Mouse (Mus musculus) megakaryocyte, adult 5-6 weeks (primary cell): Measurements from ENCODE around the gene Vmn1r29. TPM values are rescaled to one million over a fixed set of nuclear protein-coding genes. Genes with fewer than 3 reads are reported as not detected.
"Not testable (repeated sequence)": the region's sequence is repeated elsewhere in the genome, so short reads cannot be mapped to it uniquely, and the experiment has no call there.

Experiments
- ATAC-seq: 2 replicates; pipeline ENCODE4 v1.8.0; 2016; ENCODE audit warnings: mild to moderate bottlenecking, inconsistent platforms; ENCODE audit not compliant: poor library complexity, severe bottlenecking
- total RNA-seq, 2 experiments: library from RNA; stranded (forward) in 1 of 2; stranded (reverse) in 1 of 2; fragments of 153-499, 151-499 nt in 1 of 2; fragments of 221-1000, 200-1000 nt in 1 of 2; gene quantifications; 2 replicates each; pipeline versions ENCODE4 v1.2.3 to v1.2.4; 2015 to 2017

Gene Vmn1r29
- total RNA-seq (2015), result not detected in 2 replicates
- not detected in 2 replicates for total RNA-seq (2017)

DNA sequence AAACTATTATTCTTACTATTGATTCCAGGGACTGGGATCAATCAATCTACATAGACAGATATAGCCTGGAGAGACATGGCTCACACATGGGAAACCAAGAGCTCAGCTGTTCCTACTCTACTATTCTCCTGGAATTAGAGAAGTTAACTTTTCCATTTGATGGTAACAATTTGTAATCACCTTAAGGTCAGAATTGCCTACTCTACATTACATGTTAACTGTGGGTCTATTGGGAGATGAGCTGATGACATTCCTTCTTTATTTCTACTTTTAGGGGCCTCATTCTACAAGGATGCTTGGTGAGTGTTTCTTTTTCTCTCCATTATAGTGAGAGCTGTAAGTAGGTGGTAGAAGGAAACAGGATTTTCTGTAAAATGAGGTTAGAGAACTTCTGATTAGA is at the start of gene Vmn1r29:
TSS of gene Vmn1r29 (plus strand) at position 301 of the 400 bp plus-strand sequence.
- ATAC-seq, result no peak

DNA sequence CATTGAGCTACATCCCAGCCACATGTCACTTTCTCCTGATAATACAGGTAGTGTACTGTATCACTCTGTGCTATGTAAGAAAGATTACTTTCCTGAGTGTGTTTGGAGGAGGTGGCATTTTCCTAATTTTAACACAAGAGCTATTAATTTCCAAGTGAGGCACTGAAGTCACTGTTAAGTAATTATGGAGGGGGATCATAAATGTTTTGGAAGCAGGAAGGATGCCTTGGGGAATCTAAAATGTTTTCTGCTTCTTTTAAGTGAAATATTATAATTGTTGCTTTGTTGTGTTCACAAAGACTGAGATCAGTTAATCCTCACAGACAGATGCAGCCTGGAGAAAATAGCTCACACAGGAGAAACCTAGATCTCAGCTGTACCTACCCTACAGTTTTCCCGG is 39.6 kb upstream of the Vmn1r29 start, which contains the start of gene Vmn1r28:
TSS of gene Vmn1r28 (plus strand) at position 301 of the 400 bp plus-strand sequence.
- ATAC-seq, result no peak

DNA sequence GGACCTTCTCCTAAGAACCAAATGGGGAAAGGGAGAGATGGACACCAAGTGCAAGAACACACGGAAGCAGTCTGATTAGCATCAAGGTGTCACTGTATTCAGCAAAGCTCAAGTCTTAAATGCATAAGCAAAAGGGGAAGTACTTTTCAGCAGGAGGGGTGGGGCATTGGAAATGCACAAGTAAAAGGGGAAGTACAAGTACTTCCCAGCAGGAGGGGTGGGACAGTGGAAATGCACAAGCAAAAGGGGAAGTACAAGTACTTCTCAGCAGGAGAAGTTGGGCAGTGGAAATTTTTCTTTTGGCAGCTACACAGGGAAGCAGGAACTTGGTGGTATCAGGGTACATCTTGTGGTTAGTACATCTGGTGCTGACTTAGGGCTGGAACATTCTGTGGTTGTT is 21.7 kb upstream of the Vmn1r29 start:
- not testable (repeated sequence) for ATAC-seq

DNA sequence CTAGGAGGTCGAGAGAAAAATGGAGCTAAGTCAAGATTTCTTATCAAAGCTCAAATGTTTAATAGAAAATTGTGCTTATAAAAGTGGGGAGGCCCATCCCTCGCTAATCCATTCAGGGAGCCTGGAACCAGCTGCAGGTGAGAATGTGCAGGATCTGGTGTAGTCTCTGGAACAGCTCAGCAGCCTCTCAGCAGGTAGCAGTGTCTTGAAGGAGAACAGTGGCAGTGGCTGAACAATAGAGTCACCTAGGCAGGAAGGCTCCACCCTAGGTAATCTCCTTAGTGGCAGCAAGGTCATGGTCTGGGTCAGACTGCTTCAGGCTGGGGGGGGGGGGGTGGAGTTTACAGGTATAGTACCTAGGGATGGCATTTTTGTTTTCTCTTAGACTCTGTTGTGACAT is 9.1 kb upstream of the Vmn1r29 start:
- ATAC-seq, result no peak

DNA sequence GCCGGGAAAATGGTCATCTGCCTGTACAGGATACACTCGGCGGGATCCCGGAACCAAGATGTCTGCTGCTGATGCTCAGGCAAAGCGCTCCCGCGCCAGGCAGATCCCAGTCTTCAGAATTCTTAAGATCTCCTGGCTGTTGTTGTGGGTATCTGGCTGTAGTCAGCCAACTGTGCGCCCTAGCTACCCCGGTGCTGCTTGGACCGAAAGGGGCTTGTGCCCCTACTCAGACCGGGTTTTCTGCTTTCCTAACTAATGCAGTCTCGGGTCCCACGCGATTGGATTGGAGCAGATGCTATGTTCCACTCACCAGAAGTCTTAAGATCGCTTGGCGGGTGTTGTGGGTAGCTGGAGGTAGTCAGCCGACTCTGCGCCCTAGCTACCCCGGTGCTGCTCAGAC is 2.8 kb upstream of the Vmn1r29 start:
- ATAC-seq, result not testable (repeated sequence)

DNA sequence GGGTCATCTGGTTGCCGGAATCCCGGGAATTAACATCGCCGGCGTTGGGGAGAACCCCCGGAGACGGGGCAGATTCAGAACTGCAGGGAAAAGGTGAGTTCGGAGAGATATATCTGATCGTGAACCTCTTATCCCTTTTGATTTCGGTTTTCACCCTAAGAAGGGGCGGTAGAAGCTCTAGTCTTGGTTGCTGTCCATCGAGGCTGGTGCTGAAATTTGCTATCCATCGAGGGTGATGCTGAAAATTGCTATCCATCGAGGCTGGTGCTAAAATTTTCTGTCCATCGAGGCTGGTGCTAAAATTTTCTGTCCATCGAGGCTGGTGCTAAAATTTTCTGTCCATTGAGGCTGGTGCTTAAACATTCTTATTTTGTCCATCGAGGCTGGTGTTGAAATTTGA is 29.3 kb downstream of the Vmn1r29 start:
- not testable (repeated sequence) for ATAC-seq

Other genes starting within 250 kb of the Vmn1r29 start
- gene Vmn1r27, start 82.7 kb upstream of the Vmn1r29 start, total RNA-seq (2015), result not detected in 2 replicates
- not detected in 2 replicates for gene Vmn1r27, start 82.7 kb upstream of the Vmn1r29 start, total RNA-seq (2017)
- not detected in 2 replicates for gene Vmn1r28, start 39.5 kb upstream of the Vmn1r29 start, total RNA-seq (2015)
- not detected in 2 replicates for gene Vmn1r28, start 39.5 kb upstream of the Vmn1r29 start, total RNA-seq (2017)
- not detected in 2 replicates for gene Vmn1r30, start 141.8 kb downstream of the Vmn1r29 start, total RNA-seq (2015)
- not detected in 2 replicates for gene Vmn1r30, start 141.8 kb downstream of the Vmn1r29 start, total RNA-seq (2017)
- not detected in 2 replicates for gene Vmn1r31, start 173.8 kb downstream of the Vmn1r29 start, total RNA-seq (2015)
- not detected in 2 replicates for gene Vmn1r31, start 173.8 kb downstream of the Vmn1r29 start, total RNA-seq (2017)